Mouse (Mus musculus): ENCODE results near the gene Tspan7.

DNA sequence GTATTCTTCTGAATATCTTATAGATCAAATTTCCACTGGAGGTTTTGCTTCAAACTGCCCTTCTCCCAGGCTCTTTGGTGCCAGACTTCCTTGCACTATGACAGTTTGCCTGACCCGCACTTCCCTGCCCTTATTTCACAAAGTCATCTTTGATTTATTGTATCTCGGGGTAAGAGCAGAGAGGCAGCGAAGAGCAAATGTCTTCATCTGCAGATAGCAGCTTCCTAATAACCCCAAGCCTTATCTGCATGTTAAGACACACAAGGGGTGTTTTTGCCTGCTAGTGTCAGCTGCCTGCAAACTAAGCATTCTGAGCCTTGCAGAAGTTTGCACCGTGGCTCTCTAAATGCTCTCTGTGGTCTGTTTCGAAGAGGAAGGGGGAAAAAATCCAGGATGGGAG is 29.5 kb downstream of the Tspan7 start:
- TF ChIP-seq CTCF (IDR thresholded peaks at IDR 0.05; ENCODE audit: low read depth) (no peak), EP300 (IDR thresholded peaks at IDR 0.05; ENCODE audit: low read depth) (no peak)
